16 mouse cellular contexts compared by ENCODE assay signal in genomic region chr12:76589531-76589930, GRCm38 (mm10). TPM values are rescaled to one million over a fixed set of nuclear protein-coding genes. Genes with fewer than 3 reads are reported as not detected.
DNase-seq lines count a peak whose midpoint lies in the region; ATAC-seq and TF ChIP-seq lines count a peak whose summit lies in the region.
"Had no signal": no experiment of that assay in that cellular context is flagged by ENCODE, and none has a peak within 500 bp of the region (broad histone marks: within the 10 kb centered on the region; RNA-seq: fewer than 3 reads in every experiment).

No protein-coding gene starts in this region.

- no peak for TF ChIP-seq EP300 in liver, postnatal 0 days (IDR thresholded peaks at IDR 0.05; ENCODE audit: low read depth)

- no peaks in the 10 kb centered on the region for H3K9me3 ChIP-seq in liver, postnatal 0 days (ENCODE audit: low read length)
- H3K9me3 ChIP-seq: embryonic facial prominence, embryonic 13.5 days; hindbrain, embryonic 15.5 days; neural tube, embryonic 15.5 days had no signal

- H3K4me3 ChIP-seq in gastrocnemius, adult 2 months, result peak overlapping the region; percentile 24
- H3K4me3 ChIP-seq in liver, postnatal 0 days (ENCODE audit: low read depth, low read length), result no peak overlapping the region
- H3K4me3 ChIP-seq: embryonic facial prominence, embryonic 13.5 days; hindbrain, embryonic 15.5 days; liver, embryonic 13.5 days; neural tube, embryonic 15.5 days had no signal

- H3K36me3 ChIP-seq in liver, postnatal 0 days (replicated peaks; ENCODE audit: insufficient read depth, low read length), result no peaks in the 10 kb centered on the region
- H3K36me3 ChIP-seq: embryonic facial prominence, embryonic 13.5 days; hindbrain, embryonic 15.5 days; liver, embryonic 13.5 days; neural tube, embryonic 15.5 days had no signal

- intact Hi-C loops in gastrocnemius, adult 2 months (cut with DNase I), result no loop called here

- no peak overlapping the region for H3K4me2 ChIP-seq in liver, postnatal 0 days (ENCODE audit: low read depth, low read length)
- H3K4me2 ChIP-seq: embryonic facial prominence, embryonic 13.5 days; hindbrain, embryonic 15.5 days; liver, embryonic 13.5 days; neural tube, embryonic 15.5 days had no signal

- H3K4me1 ChIP-seq in liver, postnatal 0 days (ENCODE audit: insufficient read depth), result peaks cover 17% of the 10 kb centered on the region

- no peak for DNase-seq in gastrocnemius, adult 2 months
- no peak for DNase-seq in gastrocnemius, postnatal 10 days
- peak; percentile 37 for DNase-seq in urinary bladder, postnatal 14 days (ENCODE audit: low spot score)
- DNase-seq in urinary bladder, postnatal 10 days (ENCODE audit: low spot score), result no peak
- DNase-seq in kidney, postnatal 14 days, result peak; percentile 53
- no peak for DNase-seq in yolk sac, embryonic 10.5 days (ENCODE audit: low spot score)
- DNase-seq in liver, postnatal 0 days, result no peak
- DNase-seq: B cell, adult 2 months; cerebellum, adult 9-10 months; liver, embryonic 13.5 days; thymus, postnatal 4 days had no signal

- H3K27ac ChIP-seq in gastrocnemius, adult 2 months, result peak overlapping the region; percentile 71
- H3K27ac ChIP-seq in liver, postnatal 0 days (ENCODE audit: low read depth), result no peak overlapping the region
- H3K27ac ChIP-seq: embryonic facial prominence, embryonic 13.5 days; hindbrain, embryonic 15.5 days; liver, embryonic 13.5 days; neural tube, embryonic 15.5 days had no signal

- no peak for TF ChIP-seq CTCF in gastrocnemius, adult 2 months (IDR thresholded peaks at IDR 0.05)
- TF ChIP-seq CTCF in liver, postnatal 0 days (IDR thresholded peaks at IDR 0.05; ENCODE audit: low read depth), result no peak

- no peak for ATAC-seq in liver, postnatal 0 days
- ATAC-seq in inflammation-experienced regulatory T-cells, adult 6 months, result no peak
- ATAC-seq: midbrain, embryonic 16.5 days had no signal

- no peaks in the 10 kb centered on the region for H3K27me3 ChIP-seq in liver, postnatal 0 days (ENCODE audit: insufficient read depth, low read length)
- H3K27me3 ChIP-seq: embryonic facial prominence, embryonic 13.5 days; hindbrain, embryonic 15.5 days had no signal

- no peak overlapping the region for H3K9ac ChIP-seq in liver, postnatal 0 days (replicated peaks)
- H3K9ac ChIP-seq: embryonic facial prominence, embryonic 13.5 days; hindbrain, embryonic 15.5 days; liver, embryonic 13.5 days; neural tube, embryonic 15.5 days had no signal

- 64% methylated on average over 6 of the region's 6 CpGs for WGBS in liver, postnatal 0 days (ENCODE audit: insufficient replicate concordance)

RNA-seq across cellular contexts. Expression of gene Plekhg3, which starts 58.8 kb away (rescaled TPM):
- total RNA-seq in gastrocnemius, adult 2 months (2021), result 1 to 10 TPM; 5.3 to 6.1 TPM
- 10 to 100 TPM; 13.6 to 18.5 TPM for total RNA-seq in gastrocnemius, postnatal 10 days (2021)
- 3.3 and 3.7 TPM in 2 replicates for polyA plus RNA-seq in liver, postnatal 0 days (2015; fragmentation: Nextera tagmentation; extraction: Ambion mirVana)
- 1 to 10 TPM; 1.9 to 3.5 (median 2.9) TPM for polyA plus RNA-seq in inflammation-experienced regulatory T-cells, adult 6 months (2017; shearing (Covaris generic))

Comparison
In these comparisons a context has a peak if more than half of its experiments do, and no peak if none do; other contexts are left out.
1. DNase-seq: peak in urinary bladder, postnatal 14 days (single experiment) and kidney, postnatal 14 days (single experiment); none in gastrocnemius, adult 2 months (single experiment), gastrocnemius, postnatal 10 days (single experiment), urinary bladder, postnatal 10 days (single experiment), yolk sac, embryonic 10.5 days (single experiment) and liver, postnatal 0 days (single experiment).